Mouse (Mus musculus): ENCODE measurements around the gene Gzmd.
"Not testable (repeated sequence)": the region's sequence is repeated elsewhere in the genome, so short reads cannot be mapped to it uniquely, and the experiment has no call there.

DNA sequence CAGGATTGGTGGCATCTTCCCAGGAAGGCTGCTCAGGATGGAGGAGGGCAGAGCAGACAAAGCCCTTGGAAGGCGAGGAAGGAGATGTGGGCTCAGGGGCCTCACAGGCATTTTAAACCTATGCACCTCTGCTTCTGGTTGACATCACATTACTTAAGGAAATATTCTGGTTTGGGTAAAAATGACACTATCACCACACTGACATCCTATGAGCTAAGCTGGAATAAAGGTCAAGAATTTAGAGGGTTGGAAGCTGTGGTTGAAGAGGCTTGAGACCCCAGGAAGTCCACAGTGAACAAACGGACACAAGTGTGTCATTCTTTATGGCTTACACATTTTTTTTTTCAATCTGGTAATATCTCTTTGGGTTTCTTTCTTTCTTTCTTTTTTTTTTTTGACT lies at the start of gene Gzmd:
- not testable (repeated sequence) for TF ChIP-seq CTCF, EP300 (IDR thresholded peaks at IDR 0.05; ENCODE audit: low read depth)

Measured in heart, postnatal 0 days (tissue).